Mouse (Mus musculus) megakaryocyte-erythroid progenitor cell, adult 5-6 weeks (primary cell): ENCODE measurements around the gene Gdap2. TPM values are rescaled to one million over a fixed set of nuclear protein-coding genes. Genes with fewer than 3 reads are reported as not detected.

Experiments used
- ATAC-seq: replicated peaks from 2 replicates; pipeline ENCODE4 v1.8.0; 2016; ENCODE audit warnings: mild to moderate bottlenecking, inconsistent platforms; ENCODE audit not compliant: severe bottlenecking, poor library complexity, low FRiP score, low TSS enrichment
- total RNA-seq, 2 experiments: library from RNA; stranded (forward) in 1 of 2; stranded (reverse) in 1 of 2; fragments of 200-1000, 215-1000 nt in 1 of 2; fragments of >200 nt in 1 of 2; fragmentation: Nextera tagmentation in 1 of 2; gene quantifications; 2 replicates each; pipeline ENCODE4 v1.2.3; 2014 to 2017

Gene Gdap2
- total RNA-seq, 2 experiments from 2014 or later, result 17.7 to 17.8 TPM

DNA sequence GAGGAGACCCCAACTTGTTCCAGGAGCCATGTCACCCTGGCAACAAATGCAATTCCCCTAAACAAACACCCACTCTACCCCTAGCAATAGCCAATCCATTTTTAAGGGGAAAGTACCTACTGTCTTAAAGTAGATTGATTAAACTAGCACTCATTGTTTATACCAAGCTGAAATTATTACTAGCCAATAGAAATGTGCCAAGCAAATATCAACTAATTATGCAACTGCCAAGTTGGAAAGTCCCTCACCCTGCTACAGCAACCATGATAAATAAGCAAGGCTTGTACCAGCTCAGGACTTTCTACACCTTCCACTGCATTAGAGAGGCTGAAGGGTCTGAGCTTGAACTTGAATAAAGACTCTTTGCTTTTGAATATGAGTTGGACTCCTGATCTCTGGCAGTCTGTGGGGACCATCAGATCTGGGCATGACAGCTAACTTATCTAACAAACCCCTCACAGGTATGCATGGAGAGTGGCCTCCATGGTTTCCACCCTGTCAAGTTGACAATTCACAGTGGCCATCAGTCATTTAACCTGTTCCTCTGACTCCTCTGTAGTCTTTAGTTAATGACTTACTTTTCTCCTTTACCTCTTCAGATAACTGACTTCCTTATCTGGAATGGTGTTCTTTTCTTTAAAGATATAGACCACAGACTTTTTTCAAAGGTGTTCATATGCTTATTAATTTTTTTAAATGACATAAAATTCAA, 74.7 kb downstream of the Gdap2 start:
- no peak for ATAC-seq

DNA sequence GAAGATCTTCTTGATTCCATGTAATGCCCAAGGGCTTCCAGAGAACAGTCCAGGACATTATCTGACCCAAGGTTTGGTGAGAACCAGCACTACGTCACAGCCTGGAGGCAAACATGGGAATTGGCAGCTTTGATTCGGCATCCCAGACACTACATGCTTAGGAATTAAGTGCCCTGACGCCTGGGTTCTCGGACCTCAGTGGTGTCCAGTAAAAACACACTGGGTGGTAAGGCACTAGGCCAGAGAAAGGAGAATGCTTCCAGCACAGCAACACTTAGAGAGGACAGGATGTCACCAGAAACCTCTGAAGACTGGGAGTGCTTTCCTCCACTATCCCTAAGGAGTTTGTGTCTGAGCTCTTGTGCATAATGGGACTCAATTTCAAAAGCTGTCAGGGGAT, 80.0 kb downstream of the Gdap2 start:
- no peak for ATAC-seq

DNA sequence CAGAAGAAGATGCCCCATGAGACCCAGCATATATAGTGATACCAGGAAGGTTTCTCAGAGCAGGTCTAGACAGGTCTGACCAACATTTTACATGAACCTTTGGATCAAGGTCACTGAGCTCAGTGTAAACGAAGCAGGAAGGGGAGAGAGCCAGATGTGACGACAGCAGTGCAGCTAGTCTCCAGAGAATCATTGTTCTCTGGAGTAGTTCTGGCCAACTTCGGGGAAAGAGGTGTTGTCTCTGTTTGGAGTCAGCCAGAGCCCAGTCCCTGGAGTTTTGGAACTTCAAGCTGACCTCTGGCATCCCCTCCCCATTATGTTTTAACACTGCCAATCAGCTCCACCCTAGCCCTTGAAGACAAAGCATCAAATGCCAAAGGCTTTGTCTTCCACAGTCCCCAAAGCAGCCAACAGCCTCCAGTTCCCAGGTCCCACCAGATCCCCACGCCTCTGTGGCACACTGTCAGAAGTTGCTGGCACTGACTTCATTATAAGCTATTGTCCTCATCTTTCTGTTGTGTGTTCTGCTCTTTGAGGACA, 84.2 kb downstream of the Gdap2 start:
- ATAC-seq, result no peak

Other genes starting within 250 kb of the Gdap2 start
- 45.7 and 73.8 TPM in 2 replicates for gene Wdr3, start within 50 bp of the Gdap2 start, total RNA-seq (2014; fragmentation: Nextera tagmentation)
- gene Wdr3, start within 50 bp of the Gdap2 start, total RNA-seq (2017), result 142 and 162 TPM in 2 replicates